ENCODE assay signal across 7 mouse cellular contexts in the genomic region with DNA sequence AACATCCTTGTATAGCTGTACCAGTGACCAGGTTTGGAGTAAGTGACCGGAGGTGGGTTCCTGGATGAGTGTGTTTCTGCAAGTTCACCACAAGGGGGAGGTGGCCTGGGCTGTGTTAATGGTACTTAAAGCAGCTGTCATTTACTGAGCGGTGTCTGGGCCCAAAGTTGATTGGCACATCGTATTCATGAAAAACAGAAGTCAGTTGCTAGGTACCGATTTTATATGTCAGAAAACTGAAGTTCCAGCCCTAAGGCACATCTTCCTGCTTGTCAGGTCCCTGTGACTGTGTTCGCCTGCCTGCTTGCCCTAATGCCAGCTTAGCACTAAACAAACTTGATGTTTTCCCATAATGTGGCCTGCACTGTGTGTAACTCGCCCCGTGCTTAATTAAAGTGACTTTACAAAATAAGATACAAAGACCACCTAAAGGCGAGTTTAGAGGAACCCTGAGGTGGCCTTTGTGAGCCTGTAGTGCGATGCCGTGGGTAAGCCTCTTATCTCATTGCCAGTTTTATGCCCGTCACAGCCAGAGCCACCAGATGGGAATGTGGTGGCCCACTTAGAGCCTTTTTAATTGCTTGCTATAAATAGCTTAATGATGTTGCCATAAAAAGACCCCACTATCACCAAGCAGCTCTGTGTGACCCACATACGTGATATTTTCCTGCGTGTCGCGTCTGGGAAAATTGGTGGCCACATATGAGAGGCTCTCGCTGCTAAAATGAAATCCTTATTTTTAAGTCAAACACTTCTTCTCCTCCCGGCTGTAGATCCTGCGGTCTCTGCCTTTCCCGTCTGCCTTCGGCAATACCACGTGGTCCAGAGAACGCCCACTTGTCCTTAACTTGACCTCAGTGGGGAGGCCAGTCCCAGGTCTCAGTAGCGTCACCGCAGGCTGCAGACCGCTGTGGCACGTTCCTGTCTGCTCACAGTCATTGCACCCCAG.
A peak's percentile ranks its signal among the peaks of the same experiment; 100 is the strongest.
DNase-seq lines count a peak whose midpoint lies in the region; ATAC-seq and TF ChIP-seq lines count a peak whose summit lies in the region.

No protein-coding gene starts in this region.

- no peaks in the 10 kb centered on the region for H3K9me3 ChIP-seq in lung, embryonic 14.5 days (ENCODE audit: low read depth, low read length)
- no peaks in the 10 kb centered on the region for H3K9me3 ChIP-seq in heart, embryonic 10.5 days
- no peaks in the 10 kb centered on the region for H3K9me3 ChIP-seq in limb, embryonic 13.5 days

- ATAC-seq in lung, embryonic 14.5 days (ENCODE audit: insufficient read depth) = peak; percentile 79; the same call in 1 of the 2 replicates
- peak; percentile 61; the same call in 1 of the 2 replicates for ATAC-seq in limb, embryonic 13.5 days (ENCODE audit: low FRiP score, low read depth)

- no peaks in the 10 kb centered on the region for H3K36me3 ChIP-seq in lung, embryonic 14.5 days (ENCODE audit: insufficient read depth)
- no peaks in the 10 kb centered on the region for H3K36me3 ChIP-seq in heart, embryonic 10.5 days
- H3K36me3 ChIP-seq in limb, embryonic 13.5 days = no peaks in the 10 kb centered on the region

- H3K27me3 ChIP-seq in lung, embryonic 14.5 days (ENCODE audit: insufficient read depth, low read length) = no peaks in the 10 kb centered on the region
- no peaks in the 10 kb centered on the region for H3K27me3 ChIP-seq in heart, embryonic 10.5 days (ENCODE audit: insufficient read depth, poor library complexity, severe bottlenecking)
- no peaks in the 10 kb centered on the region for H3K27me3 ChIP-seq in limb, embryonic 13.5 days

- no peak overlapping the region for H3K4me3 ChIP-seq in lung, embryonic 14.5 days (ENCODE audit: low read depth, low read length)
- H3K4me3 ChIP-seq in heart, embryonic 10.5 days = peak overlapping the region; percentile 40
- H3K4me3 ChIP-seq in limb, embryonic 13.5 days = 0 out of 2 replicates have a peak overlapping the region, but pooled peaks have one; percentile 5

- 50% methylated on average over 26 of the region's 26 CpGs for WGBS in lung, embryonic 14.5 days
- WGBS in heart, embryonic 10.5 days = 53% methylated on average over 26 of the region's 26 CpGs
- 36% methylated on average over 26 of the region's 26 CpGs for WGBS in limb, embryonic 13.5 days

- peak; percentile 49 for TF ChIP-seq CTCF in lung, embryonic 14.5 days (IDR thresholded peaks at IDR 0.05; ENCODE audit: low read depth)

- H3K4me2 ChIP-seq in lung, embryonic 14.5 days = peak overlapping the region; percentile 15; the same call in 1 of the 2 replicates
- H3K4me2 ChIP-seq in limb, embryonic 13.5 days (replicated peaks) = peak overlapping the region; percentile 37

- H3K9ac ChIP-seq in lung, embryonic 14.5 days = no peak overlapping the region
- no peak overlapping the region for H3K9ac ChIP-seq in limb, embryonic 13.5 days

- H3K4me1 ChIP-seq in lung, embryonic 14.5 days (ENCODE audit: insufficient read depth) = no peaks in the 10 kb centered on the region
- H3K4me1 ChIP-seq in heart, embryonic 10.5 days = peaks cover 15% of the 10 kb centered on the region
- peaks cover 8% of the 10 kb centered on the region for H3K4me1 ChIP-seq in limb, embryonic 13.5 days

- no peak overlapping the region for H3K27ac ChIP-seq in lung, embryonic 14.5 days (ENCODE audit: low read depth)
- H3K27ac ChIP-seq in heart, embryonic 10.5 days = peak overlapping the region; percentile 56; the same call in 1 of the 2 replicates
- H3K27ac ChIP-seq in limb, embryonic 13.5 days = no peak overlapping the region

- peak; percentile 51 for DNase-seq in lung, embryonic 14.5 days
- DNase-seq in lung, postnatal 36 days = no peak
- DNase-seq in cerebellum, adult 9-11 months = peak; percentile 62
- peak; percentile 78 for DNase-seq in heart, embryonic 10.5 days (ENCODE audit: low spot score)
- peak; percentile 27 for DNase-seq in right cerebral cortex, postnatal 25 days
- no peak for DNase-seq in spleen, postnatal 14 days (ENCODE audit: low spot score in 2 of 2)

Comparison
In these comparisons a context has a peak if more than half of its experiments do, and no peak if none do; other contexts are left out.
1. DNase-seq: peak in lung, embryonic 14.5 days (single experiment), cerebellum, adult 9-11 months (single experiment), heart, embryonic 10.5 days (single experiment) and right cerebral cortex, postnatal 25 days (single experiment); none in lung, postnatal 36 days (single experiment) and spleen, postnatal 14 days (0 of 2).